Comparison of ENCODE assay signal across 8 mouse cellular contexts in the genomic region with DNA sequence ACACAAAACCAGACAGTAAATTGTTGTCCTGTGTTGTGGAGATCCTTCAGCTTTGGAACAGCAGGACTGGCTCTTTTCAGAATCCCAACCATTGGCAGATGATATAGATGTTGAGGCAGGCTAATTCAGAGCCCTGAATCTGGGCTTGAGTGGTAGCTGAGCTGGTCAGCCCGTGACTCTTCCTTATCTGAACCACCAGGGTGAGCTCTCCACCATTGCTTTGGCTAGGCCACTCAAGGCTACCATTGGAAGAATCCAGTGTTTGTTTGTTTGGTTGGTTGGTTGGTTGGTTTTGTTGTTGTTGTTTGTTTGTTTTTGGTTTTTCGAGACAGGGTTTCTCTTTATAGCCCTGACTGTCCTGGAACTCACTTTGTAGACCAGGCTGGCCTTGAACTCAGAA. TPM values are rescaled to one million over a fixed set of nuclear protein-coding genes. Genes with fewer than 3 reads are reported as not detected.
DNase-seq lines count a peak whose midpoint lies in the region; ATAC-seq lines count a peak whose summit lies in the region.

No protein-coding gene starts in this region.

- no peaks in the 10 kb centered on the region for H3K36me3 ChIP-seq in liver, embryonic 15.5 days (replicated peaks)
- H3K36me3 ChIP-seq in forebrain, embryonic 12.5 days (replicated peaks): 0 out of 2 replicates have a peak, but pooled peaks cover 2% of the 10 kb centered on the region

- peak; percentile 55; the same call in 1 of the 2 replicates for ATAC-seq in frontal cortex, adult (ENCODE audit: low TSS enrichment)
- peak; percentile 35 for ATAC-seq in liver, embryonic 15.5 days (ENCODE audit: insufficient read depth)
- ATAC-seq in forebrain, embryonic 12.5 days (ENCODE audit: low FRiP score): no peak

- no peak overlapping the region for H3K9ac ChIP-seq in liver, embryonic 15.5 days
- H3K9ac ChIP-seq in forebrain, embryonic 12.5 days: no peak overlapping the region

- 38% methylated on average over 2 of the region's 2 CpGs for WGBS in liver, embryonic 15.5 days (ENCODE audit: insufficient replicate concordance)
- 73% methylated on average over 2 of the region's 2 CpGs for WGBS in forebrain, embryonic 12.5 days

- DNase-seq in frontal cortex, adult 2 months (ENCODE audit: extremely low spot score in 1 of 2, low spot score in 1 of 2): no peak
- DNase-seq in A20 (ENCODE audit: low read depth, low spot score): peak; percentile 18
- peak; percentile 9 to 36 for DNase-seq in adrenal gland, postnatal 36 days
- DNase-seq in layer of hippocampus, adult 8-10 months (ENCODE audit: low spot score in 2 of 2): no peak
- DNase-seq in cerebellum, adult 11 months: no peak

- H3K4me1 ChIP-seq in liver, embryonic 15.5 days (replicated peaks): peaks cover 58% of the 10 kb centered on the region
- no peaks in the 10 kb centered on the region for H3K4me1 ChIP-seq in forebrain, embryonic 12.5 days

- H3K4me3 ChIP-seq in liver, embryonic 15.5 days (replicated peaks): no peak overlapping the region
- H3K4me3 ChIP-seq in forebrain, embryonic 12.5 days (replicated peaks): no peak overlapping the region

- H3K4me2 ChIP-seq in liver, embryonic 15.5 days: no peak overlapping the region
- H3K4me2 ChIP-seq in forebrain, embryonic 12.5 days: no peak overlapping the region

- H3K27me3 ChIP-seq in liver, embryonic 15.5 days: no peaks in the 10 kb centered on the region
- no peaks in the 10 kb centered on the region for H3K27me3 ChIP-seq in forebrain, embryonic 12.5 days

- no peaks in the 10 kb centered on the region for H3K9me3 ChIP-seq in liver, embryonic 15.5 days (replicated peaks)
- H3K9me3 ChIP-seq in forebrain, embryonic 12.5 days: no peaks in the 10 kb centered on the region

- H3K27ac ChIP-seq in liver, embryonic 15.5 days (replicated peaks): peak overlapping the region; percentile 94
- no peak overlapping the region for H3K27ac ChIP-seq in forebrain, embryonic 12.5 days

RNA-seq across cellular contexts. Expression of a gene that starts 41.0 kb away (rescaled TPM):
- 56.1 and 62.8 TPM in 2 replicates for polyA plus RNA-seq in frontal cortex, adult 2 months (2012; rRNA removed)
- total RNA-seq in adrenal gland, postnatal 36 days (2021): 10 to 100 TPM; 15.1 to 21.3 TPM
- polyA plus RNA-seq in liver, embryonic 15.5 days (2015; fragmentation: Nextera tagmentation; extraction: Ambion mirVana): 13.2 and 14.5 TPM in 2 replicates
- total RNA-seq in layer of hippocampus, adult 8-10 months (2022): 10 to 100 TPM; 74.9 to 80.8 (median 75.7) TPM
- 59.9 and 60.5 TPM in 2 replicates for polyA plus RNA-seq in forebrain, embryonic 12.5 days (2016; fragmentation: Nextera tagmentation; extraction: Ambion mirVana)

RNA-seq across cellular contexts. Expression of a gene that starts 51.5 kb away (rescaled TPM):
- polyA plus RNA-seq in frontal cortex, adult 2 months (2012; rRNA removed): 18.4 and 20.3 TPM in 2 replicates
- total RNA-seq in adrenal gland, postnatal 36 days (2021): 10 to 100 TPM; 15.7 to 16.4 TPM
- 6.7 and 6.8 TPM in 2 replicates for polyA plus RNA-seq in liver, embryonic 15.5 days (2015; fragmentation: Nextera tagmentation; extraction: Ambion mirVana)
- 1 to 10 TPM; 7.5 to 8.8 (median 8.1) TPM for total RNA-seq in layer of hippocampus, adult 8-10 months (2022)
- 11.8 and 14.2 TPM in 2 replicates for polyA plus RNA-seq in forebrain, embryonic 12.5 days (2016; fragmentation: Nextera tagmentation; extraction: Ambion mirVana)

Comparison
In these comparisons a context has a peak if more than half of its experiments do, and no peak if none do; other contexts are left out.
1. DNase-seq: peak in A20 (single experiment) and adrenal gland, postnatal 36 days (2 of 2); none in frontal cortex, adult 2 months (0 of 2), layer of hippocampus, adult 8-10 months (0 of 2) and cerebellum, adult 11 months (single experiment).